Mouse (Mus musculus) kidney, embryonic 15.5 days (tissue): Measurements from ENCODE around the gene Aprt. TPM values are rescaled to one million over a fixed set of nuclear protein-coding genes. Genes with fewer than 3 reads are reported as not detected.
"Not testable (repeated sequence)": the region's sequence is repeated elsewhere in the genome, so short reads cannot be mapped to it uniquely, and the experiment has no call there.

ENCODE experiments used
- ATAC-seq: fragments of 200-750 bp; cut with Nextera tagmentation; replicated peaks from 2 replicates; pipeline ENCODE4 v1.8.0; 2017; ENCODE audit warnings: moderate TSS enrichment; ENCODE audit not compliant: low FRiP score
- H3K27ac ChIP-seq: fragments of 300-500 bp; sonication (generic); 2 replicates; pipeline ENCODE4 v1.5.1; 2015; ENCODE audit warnings: mild to moderate bottlenecking, inconsistent platforms
- H3K27me3 ChIP-seq: fragments of 300-500 bp; sonication (generic); 2 replicates; pipeline ENCODE4 v1.6.1; 2015; ENCODE audit warnings: inconsistent platforms
- H3K36me3 ChIP-seq: fragments of 300-500 bp; sonication (generic); 2 replicates; pipeline ENCODE4 v1.6.1; 2015; ENCODE audit warnings: inconsistent platforms
- H3K4me1 ChIP-seq: fragments of 300-500 bp; sonication (generic); 2 replicates; pipeline ENCODE4 v1.6.1; 2015; ENCODE audit warnings: inconsistent platforms
- H3K4me2 ChIP-seq: fragments of 300-500 bp; sonication (generic); 2 replicates; pipeline ENCODE4 v1.6.1; 2015; ENCODE audit warnings: moderate library complexity, mild to moderate bottlenecking, inconsistent platforms
- H3K4me3 ChIP-seq: fragments of 300-500 bp; sonication (generic); replicated peaks from 2 replicates; pipeline ENCODE4 v1.5.1; 2015; ENCODE audit warnings: mild to moderate bottlenecking, inconsistent platforms
- H3K9ac ChIP-seq: fragments of 300-500 bp; sonication (generic); 2 replicates; pipeline ENCODE4 v1.6.1; 2015; ENCODE audit warnings: mild to moderate bottlenecking, inconsistent platforms
- H3K9me3 ChIP-seq: fragments of 300-500 bp; sonication (generic); replicated peaks from 2 replicates; pipeline ENCODE4 v1.6.1; 2016; ENCODE audit warnings: inconsistent platforms
- WGBS: fragments of 180-500 bp; shearing (Covaris S2); methylation state at CpG from one replicate; pipeline ENCODE4 v1.1.7; 2015; ENCODE audit warnings: mixed read lengths; 5-methylcytosine and 5-hydroxymethylcytosine counted together
- polyA plus RNA-seq: library from polyadenylated mRNA; unstranded; fragments of >200 nt; fragmentation: Nextera tagmentation; extraction: Ambion mirVana; gene quantifications from 2 replicates; pipeline ENCODE4 v1.2.1, GENCODE M21; 2015

Aprt gene
- polyA plus RNA-seq, 1 experiment from 2014 or later: 353 TPM

- H3K4me1 ChIP-seq: peaks cover 35% of the 10 kb centered on the region
- H3K9ac ChIP-seq: no peak overlapping the region
- no peak overlapping the region for H3K4me2 ChIP-seq
- H3K27ac ChIP-seq: no peak overlapping the region
- H3K36me3 ChIP-seq: no peaks in the 10 kb centered on the region
- no peak overlapping the region for H3K4me3 ChIP-seq
- no peak for ATAC-seq
- WGBS: 83% methylated on average over 9 of the region's 9 CpGs
- H3K27me3 ChIP-seq: no peaks in the 10 kb centered on the region
- no peaks in the 10 kb centered on the region for H3K9me3 ChIP-seq
Measured at GRCm38 (mm10) chr8:122584981-122585380, 8.3 kb upstream of the Aprt start.

- H3K9ac ChIP-seq: no peak overlapping the region
- WGBS: 51% methylated on average over 15 of the region's 15 CpGs
- H3K27me3 ChIP-seq: no peaks in the 10 kb centered on the region
- H3K9me3 ChIP-seq: no peaks in the 10 kb centered on the region
- H3K4me3 ChIP-seq: no peak overlapping the region
- peaks cover 60% of the 10 kb centered on the region for H3K4me1 ChIP-seq
- ATAC-seq: no peak
- no peaks in the 10 kb centered on the region for H3K36me3 ChIP-seq
- no peak overlapping the region for H3K27ac ChIP-seq
- no peak overlapping the region for H3K4me2 ChIP-seq
Measured at GRCm38 (mm10) chr8:122580926-122581325, 4.2 kb upstream of the Aprt start.

GRCm38 (mm10) chr8:122579196-122579595 is 2.5 kb upstream of the Aprt start:
- Histone ChIP-seq H3K36me3 (peaks cover 4% of the 10 kb centered on the region), H3K9me3 (no peaks in the 10 kb centered on the region), H3K9ac (no peak overlapping the region), H3K4me3 (no peak overlapping the region), H3K27me3 (no peaks in the 10 kb centered on the region), H3K4me1 (peaks cover 65% of the 10 kb centered on the region), H3K4me2 (0 out of 2 replicates have a peak overlapping the region, but pooled peaks have one; percentile 7), H3K27ac (peak overlapping the region; percentile 32)
- 26% methylated on average over 7 of the region's 7 CpGs for WGBS
- no peak for ATAC-seq

DNA sequence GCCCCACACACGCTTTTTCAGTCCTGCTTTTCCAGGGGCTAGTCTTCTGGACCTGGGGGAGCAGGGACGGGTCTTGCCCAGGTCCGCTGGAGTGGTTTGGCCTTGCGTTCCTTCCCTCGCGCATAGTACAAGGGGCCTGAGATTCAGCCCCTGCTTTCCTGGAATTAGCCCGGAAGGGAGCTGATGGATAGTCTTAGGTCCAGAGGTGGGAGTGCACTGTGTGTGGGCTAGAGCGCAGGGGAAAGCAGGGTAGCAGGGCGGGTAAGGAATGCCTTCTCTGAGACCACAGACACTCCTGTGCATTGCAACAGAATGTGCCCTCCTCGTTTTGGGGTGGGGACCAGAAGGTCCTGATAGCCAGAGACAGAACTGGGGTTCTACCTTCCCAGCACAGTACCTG is 407 bp upstream of the Aprt start:
- peaks cover 24% of the 10 kb centered on the region for H3K36me3 ChIP-seq
- H3K27ac ChIP-seq: peak overlapping the region; percentile 87
- no peaks in the 10 kb centered on the region for H3K27me3 ChIP-seq
- peak; percentile 45 for ATAC-seq
- H3K9ac ChIP-seq: 0 out of 2 replicates have a peak overlapping the region, but pooled peaks have one; percentile 73
- H3K4me2 ChIP-seq: peak overlapping the region; percentile 89
- H3K4me1 ChIP-seq: peaks cover 69% of the 10 kb centered on the region
- H3K9me3 ChIP-seq: no peaks in the 10 kb centered on the region
- peak overlapping the region; percentile 83 for H3K4me3 ChIP-seq
- WGBS: 23% methylated on average over 10 of the region's 10 CpGs

- no peaks in the 10 kb centered on the region for H3K27me3 ChIP-seq
- WGBS: 18% methylated on average over 21 of the region's 21 CpGs
- peak; percentile 7 for ATAC-seq
- peaks cover 35% of the 10 kb centered on the region for H3K36me3 ChIP-seq
- no peaks in the 10 kb centered on the region for H3K9me3 ChIP-seq
- H3K4me2 ChIP-seq: peak overlapping the region; percentile 89
- H3K9ac ChIP-seq: peak overlapping the region; percentile 73
- H3K27ac ChIP-seq: peak overlapping the region; percentile 87
- peaks cover 69% of the 10 kb centered on the region for H3K4me1 ChIP-seq
- peak overlapping the region; percentile 83 for H3K4me3 ChIP-seq
Measured at GRCm38 (mm10) chr8:122575735-122576647, 718 bp downstream of the Aprt start.

GRCm38 (mm10) chr8:122575286-122575685 is 1.4 kb downstream of the Aprt start:
- H3K4me3 ChIP-seq: peak overlapping the region; percentile 83
- no peaks in the 10 kb centered on the region for H3K9me3 ChIP-seq
- H3K27ac ChIP-seq: peak overlapping the region; percentile 67
- H3K4me1 ChIP-seq: peaks cover 67% of the 10 kb centered on the region
- no peak for ATAC-seq
- WGBS: 43% methylated on average over 8 of the region's 8 CpGs
- no peaks in the 10 kb centered on the region for H3K27me3 ChIP-seq
- H3K9ac ChIP-seq: no peak overlapping the region
- peaks cover 42% of the 10 kb centered on the region for H3K36me3 ChIP-seq
- peak overlapping the region; percentile 89 for H3K4me2 ChIP-seq

- H3K36me3 ChIP-seq: peaks cover 47% of the 10 kb centered on the region
- no peaks in the 10 kb centered on the region for H3K9me3 ChIP-seq
- H3K27ac ChIP-seq: peak overlapping the region; percentile 67
- ATAC-seq: no peak
- peak overlapping the region; percentile 83 for H3K4me3 ChIP-seq
- no peaks in the 10 kb centered on the region for H3K27me3 ChIP-seq
- no peak overlapping the region for H3K9ac ChIP-seq
- WGBS: 41% methylated on average over 10 of the region's 10 CpGs
- peak overlapping the region; percentile 89 for H3K4me2 ChIP-seq
- H3K4me1 ChIP-seq: peaks cover 66% of the 10 kb centered on the region
Measured at GRCm38 (mm10) chr8:122574667-122575251, 1.9 kb downstream of the Aprt start.

DNA sequence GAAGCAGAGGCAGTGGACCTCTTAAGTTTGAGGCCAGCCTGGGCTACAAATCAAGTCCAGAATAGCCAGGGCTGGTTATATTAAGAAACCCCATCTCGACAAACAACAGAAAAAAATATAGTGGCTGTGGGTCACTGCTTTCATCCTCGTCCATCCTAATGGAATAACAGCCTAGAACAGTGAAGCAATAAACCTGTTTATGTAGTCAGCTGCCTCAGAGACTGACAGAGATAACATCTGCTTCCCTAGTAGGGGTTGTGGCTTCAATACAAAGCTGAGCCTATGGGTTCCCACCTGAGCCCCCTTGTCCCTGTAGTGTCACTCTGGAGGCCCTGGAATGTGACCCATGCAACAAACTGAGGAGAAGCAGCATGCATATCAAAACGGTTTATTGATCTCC is 2.4 kb downstream of the Aprt start:
- WGBS: 27% methylated on average over 3 of the region's 3 CpGs
- H3K9me3 ChIP-seq: no peaks in the 10 kb centered on the region
- peaks cover 52% of the 10 kb centered on the region for H3K36me3 ChIP-seq
- H3K9ac ChIP-seq: no peak overlapping the region
- H3K27me3 ChIP-seq: no peaks in the 10 kb centered on the region
- peak overlapping the region; percentile 89; the same call in 1 of the 2 replicates for H3K4me2 ChIP-seq
- H3K27ac ChIP-seq: peak overlapping the region; percentile 67
- H3K4me3 ChIP-seq: no peak overlapping the region
- ATAC-seq: no peak
- peaks cover 66% of the 10 kb centered on the region for H3K4me1 ChIP-seq

GRCm38 (mm10) chr8:122573577-122573976 is 3.1 kb downstream of the Aprt start:
- 54% methylated on average over 9 of the region's 9 CpGs for WGBS
- no peak for ATAC-seq
- Histone ChIP-seq H3K4me1 (peaks cover 66% of the 10 kb centered on the region), H3K27me3 (no peaks in the 10 kb centered on the region), H3K9me3 (no peaks in the 10 kb centered on the region), H3K27ac (peak overlapping the region; percentile 67; the same call in 1 of the 2 replicates), H3K36me3 (peaks cover 54% of the 10 kb centered on the region), H3K4me3 (no peak overlapping the region), H3K9ac (no peak overlapping the region), H3K4me2 (no peak overlapping the region)

- Histone ChIP-seq H3K4me1 (peaks cover 66% of the 10 kb centered on the region), H3K36me3 (peaks cover 54% of the 10 kb centered on the region), H3K27ac (peak overlapping the region; percentile 10; the same call in 1 of the 2 replicates)
- H3K9ac ChIP-seq, H3K27me3 ChIP-seq, ATAC-seq, H3K4me3 ChIP-seq, H3K4me2 ChIP-seq, H3K9me3 ChIP-seq: not testable (repeated sequence)
- 49% methylated on average over 4 of the region's 4 CpGs for WGBS
Measured at GRCm38 (mm10) chr8:122573176-122573575, 3.5 kb downstream of the Aprt start.

DNA sequence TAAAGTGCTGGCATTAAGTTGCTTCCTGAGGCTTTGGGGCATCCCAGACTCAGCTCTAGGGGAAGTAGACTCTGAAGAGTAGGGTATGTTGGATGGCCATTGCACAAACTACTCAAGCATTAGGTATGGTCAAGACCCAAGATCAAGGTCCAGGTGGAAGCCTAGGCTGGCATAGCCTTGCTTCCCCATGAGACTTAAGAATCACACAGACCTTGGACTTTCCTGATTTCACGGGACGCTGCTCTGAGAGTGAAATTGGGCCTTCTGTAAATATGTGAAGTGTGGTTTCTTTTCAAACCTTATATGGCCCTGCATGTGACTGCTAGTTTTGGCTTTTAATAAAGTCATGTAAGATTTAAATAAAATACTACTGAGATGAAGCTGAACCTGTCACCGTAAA is 4.0 kb downstream of the Aprt start:
- Histone ChIP-seq H3K4me1 (peaks cover 66% of the 10 kb centered on the region), H3K9ac (no peak overlapping the region), H3K27me3 (no peaks in the 10 kb centered on the region), H3K4me2 (no peak overlapping the region), H3K27ac (0 out of 2 replicates have a peak overlapping the region, but pooled peaks have one; percentile 10), H3K4me3 (no peak overlapping the region), H3K9me3 (no peaks in the 10 kb centered on the region), H3K36me3 (peaks cover 54% of the 10 kb centered on the region)
- WGBS: 87% methylated on average over 3 of the region's 3 CpGs
- no peak for ATAC-seq

DNA sequence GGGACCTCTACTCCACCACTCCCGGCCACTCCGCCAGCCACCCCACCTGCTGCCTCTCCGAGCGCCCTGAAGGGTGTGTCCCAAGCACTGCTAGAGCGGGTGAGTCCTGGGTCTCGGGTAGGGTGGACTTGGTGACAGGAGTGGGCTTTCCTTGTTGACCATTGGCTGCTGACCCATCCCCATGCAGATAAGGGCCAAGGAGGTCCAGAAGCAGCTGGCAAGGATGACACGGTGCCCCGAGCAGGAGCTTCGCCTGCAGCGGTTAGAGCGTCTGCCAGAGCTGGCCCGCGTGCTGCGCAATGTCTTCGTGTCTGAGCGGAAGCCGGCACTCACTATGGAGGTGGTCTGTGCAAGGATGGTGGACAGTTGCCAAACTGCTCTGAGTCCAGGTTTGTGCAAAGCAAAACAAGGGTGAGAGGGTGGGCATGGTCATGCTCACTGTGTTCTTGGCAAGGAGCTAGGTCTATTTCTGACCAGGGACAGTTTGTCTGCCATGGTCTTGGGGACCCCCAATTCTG is 4.9 kb downstream of the Aprt start:
- H3K36me3 ChIP-seq: peaks cover 54% of the 10 kb centered on the region
- WGBS: 93% methylated on average over 17 of the region's 17 CpGs
- no peak for ATAC-seq
- H3K27me3 ChIP-seq: no peaks in the 10 kb centered on the region
- no peak overlapping the region for H3K4me2 ChIP-seq
- peaks cover 64% of the 10 kb centered on the region for H3K4me1 ChIP-seq
- H3K4me3 ChIP-seq: no peak overlapping the region
- no peak overlapping the region for H3K9ac ChIP-seq
- no peaks in the 10 kb centered on the region for H3K9me3 ChIP-seq
- no peak overlapping the region for H3K27ac ChIP-seq
